Mouse (Mus musculus) cerebellum, adult 18-20 months (tissue): ENCODE results near the gene Pard3.

Experiments used
- DNase-seq, 2 experiments: peaks; one replicate each; pipeline ENCODE4 v3.0.0; 2021

Gene Pard3

GRCm38 (mm10) chr8:127440161-127440833, 376.6 kb downstream of the Pard3 start:
- no peak for DNase-seq

DNA sequence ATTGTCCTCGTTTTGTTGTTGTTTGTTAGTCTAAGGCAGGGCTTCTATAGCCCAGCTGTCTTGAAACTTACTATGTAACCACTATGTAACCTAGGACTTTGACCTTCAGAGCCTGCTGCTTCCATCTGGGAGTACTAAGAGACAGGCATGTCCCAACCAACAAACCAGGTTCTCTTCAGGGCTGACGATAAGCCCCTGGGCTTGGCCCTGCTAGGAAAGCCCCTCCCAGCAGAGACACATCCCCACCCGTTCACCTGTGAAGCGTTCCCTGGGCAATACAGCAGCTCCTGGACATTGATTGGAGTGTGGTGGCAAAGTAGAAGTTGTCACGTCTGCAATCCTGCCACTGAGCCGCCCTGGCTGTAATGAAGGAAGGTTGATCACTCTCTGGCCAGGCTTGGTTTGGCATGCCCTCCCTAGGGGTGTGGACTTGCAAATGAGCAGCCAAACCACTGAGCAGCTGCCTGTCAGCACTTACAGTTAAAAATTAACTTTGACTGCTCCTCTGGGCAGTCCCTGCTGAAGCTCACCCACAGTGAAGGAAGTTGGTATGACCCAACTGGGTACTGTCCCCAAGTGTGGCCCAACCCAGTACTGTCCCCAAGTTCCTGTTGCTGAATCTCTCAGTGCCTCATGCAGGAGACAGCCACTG, 377.3 kb downstream of the Pard3 start:
- no peak for DNase-seq

- DNase-seq, result no peak
These were observed 383.7 kb downstream of the Pard3 start for GRCm38 (mm10) chr8:127447401-127447800.

DNA sequence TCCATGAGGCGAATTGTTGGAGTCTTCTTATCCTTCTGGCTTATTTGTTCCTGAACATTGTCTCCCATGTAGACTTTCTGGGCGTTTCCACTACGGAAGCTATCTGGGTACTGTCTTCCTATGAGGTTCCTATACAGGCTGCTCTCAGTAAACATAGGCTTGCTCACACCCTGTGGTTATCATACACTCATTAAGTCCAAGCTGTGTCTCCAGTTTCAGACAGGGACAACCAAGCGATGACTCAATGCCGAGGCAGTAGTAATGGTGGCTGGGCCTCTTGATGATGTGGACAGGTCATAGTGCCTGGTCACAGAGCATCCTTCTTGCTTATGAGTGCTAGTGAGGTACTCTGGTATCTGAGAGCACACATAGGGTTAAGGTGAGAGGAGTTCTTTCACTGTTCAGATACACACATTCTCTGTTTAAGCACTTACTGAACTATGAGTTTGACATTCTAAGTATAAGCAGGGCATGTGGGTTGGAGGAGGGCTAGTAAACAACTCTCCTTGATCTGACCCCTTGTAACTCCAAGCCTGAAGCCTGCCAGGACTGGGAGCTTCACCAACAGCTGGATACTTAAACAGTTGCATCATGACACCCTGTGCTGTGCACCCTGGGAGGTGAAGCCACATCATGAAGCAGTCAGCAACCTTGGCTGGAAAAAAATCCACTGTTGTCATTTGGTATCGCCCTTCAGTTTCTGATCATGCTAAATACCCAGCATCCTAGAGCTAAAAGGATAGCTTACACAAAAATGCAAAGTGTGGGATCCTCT, 385.6 kb downstream of the Pard3 start:
- no peak for DNase-seq

- DNase-seq, result no peak
These were observed 387.4 kb downstream of the Pard3 start for GRCm38 (mm10) chr8:127450954-127451668.

DNA sequence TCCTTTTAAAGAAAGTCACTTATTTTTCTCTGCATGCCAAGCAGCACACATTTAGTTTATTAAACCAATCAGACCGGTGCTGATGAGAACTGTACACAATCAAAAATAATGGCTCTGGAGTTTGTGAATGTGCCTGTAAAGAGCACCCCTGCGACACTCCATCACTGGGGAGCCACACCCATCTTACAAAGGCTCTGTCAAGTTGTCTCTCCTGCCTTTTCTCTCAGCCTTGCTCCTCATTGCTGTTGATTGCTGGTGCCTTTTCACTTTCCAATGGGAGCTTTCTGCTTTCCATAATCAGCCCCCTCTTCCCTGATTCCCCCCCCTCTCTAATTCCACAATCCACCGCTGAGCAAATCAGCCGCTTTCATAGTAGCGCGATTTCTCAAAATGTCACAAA, 388.7 kb downstream of the Pard3 start:
- DNase-seq, result no peak

DNA sequence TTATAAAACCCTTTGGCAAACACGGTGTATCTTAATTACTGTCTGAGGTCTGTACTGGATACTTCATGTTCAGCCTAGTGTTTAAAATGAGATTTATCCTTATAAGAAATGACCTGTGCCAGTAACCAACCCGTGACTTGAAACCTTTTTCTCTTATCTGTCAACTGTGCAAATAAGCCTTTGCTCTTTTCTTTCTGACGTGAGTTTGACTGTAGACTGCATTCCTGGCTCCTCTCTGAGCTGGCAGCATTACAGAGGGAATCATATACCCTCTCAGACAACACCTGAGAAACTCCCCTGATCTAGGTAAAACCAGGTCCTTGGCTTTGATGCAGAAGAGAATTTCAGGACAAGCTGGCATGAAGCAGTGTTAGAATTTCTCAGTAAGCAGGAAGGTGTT, 394.2 kb downstream of the Pard3 start:
- no peak for DNase-seq

GRCm38 (mm10) chr8:127461173-127461572, 397.5 kb downstream of the Pard3 start:
- no peak for DNase-seq

DNA sequence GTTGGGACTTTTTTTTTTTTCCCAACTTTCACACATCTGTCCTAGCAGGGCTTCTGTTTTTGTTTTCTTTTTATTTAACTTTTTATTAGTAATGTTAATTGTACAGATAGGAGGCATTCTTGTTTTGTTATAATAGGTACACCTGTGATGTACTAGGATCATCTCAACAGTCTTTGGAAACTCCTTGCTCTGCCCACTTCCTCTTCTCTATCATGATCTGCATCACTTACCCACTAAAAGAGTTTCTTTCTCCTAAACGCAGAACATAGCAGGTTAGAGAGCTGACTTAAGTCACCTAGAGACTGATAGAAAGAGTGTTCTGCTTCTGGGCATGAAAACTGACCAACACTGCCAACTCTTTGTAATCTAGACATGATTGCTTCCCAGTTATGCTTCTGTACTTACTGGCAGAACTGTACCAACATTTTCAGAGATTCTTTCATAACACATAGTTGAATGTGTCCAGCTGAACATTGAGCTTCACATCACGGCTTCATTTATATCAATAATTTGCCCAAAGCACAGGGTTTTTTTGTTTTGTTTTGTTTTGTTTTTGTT, 398.8 kb downstream of the Pard3 start:
- no peak for DNase-seq

- DNase-seq, result no peak
These were observed 400.6 kb downstream of the Pard3 start for GRCm38 (mm10) chr8:127464300-127464699.

- no peak for DNase-seq
These were observed 408.5 kb downstream of the Pard3 start for GRCm38 (mm10) chr8:127472204-127472603.

DNA sequence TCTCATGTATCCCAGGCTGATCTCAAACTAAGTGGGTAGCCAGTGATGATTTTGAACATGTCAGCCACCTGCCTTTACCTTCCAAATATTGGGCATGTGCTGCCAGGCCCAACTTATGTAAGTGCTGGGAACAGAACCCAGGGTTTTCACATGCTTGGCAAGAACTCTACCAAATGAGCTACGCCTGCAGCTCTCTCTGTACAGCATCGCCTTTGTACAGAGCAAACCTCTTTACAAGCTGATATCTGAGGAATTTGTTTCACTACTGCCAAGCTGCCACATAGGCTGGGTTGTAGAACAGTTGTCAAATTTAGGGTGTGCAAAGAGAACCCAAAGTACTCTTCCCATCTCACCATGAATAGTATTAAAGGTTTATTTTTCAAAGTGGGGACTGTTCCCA, 416.3 kb downstream of the Pard3 start:
- no peak for DNase-seq

DNA sequence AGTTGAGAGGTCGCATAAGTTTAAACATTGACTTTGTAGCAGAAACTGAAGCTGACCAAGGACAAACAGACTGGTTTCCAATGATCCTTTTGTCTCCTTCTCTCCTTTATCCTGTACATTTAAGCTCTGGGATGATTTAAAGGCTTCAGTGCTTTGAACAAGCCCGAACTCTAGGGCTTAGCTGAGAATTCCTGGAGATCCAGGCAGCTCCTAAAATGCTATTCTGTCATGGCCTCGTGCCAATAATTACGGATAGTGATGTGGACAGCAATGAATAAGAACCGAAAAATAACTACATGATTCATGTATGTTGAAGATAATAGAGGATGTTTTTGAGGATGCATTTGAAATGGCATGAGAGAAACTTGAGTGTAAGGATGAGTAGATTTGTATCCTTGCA, 421.9 kb downstream of the Pard3 start:
- no peak for DNase-seq

DNA sequence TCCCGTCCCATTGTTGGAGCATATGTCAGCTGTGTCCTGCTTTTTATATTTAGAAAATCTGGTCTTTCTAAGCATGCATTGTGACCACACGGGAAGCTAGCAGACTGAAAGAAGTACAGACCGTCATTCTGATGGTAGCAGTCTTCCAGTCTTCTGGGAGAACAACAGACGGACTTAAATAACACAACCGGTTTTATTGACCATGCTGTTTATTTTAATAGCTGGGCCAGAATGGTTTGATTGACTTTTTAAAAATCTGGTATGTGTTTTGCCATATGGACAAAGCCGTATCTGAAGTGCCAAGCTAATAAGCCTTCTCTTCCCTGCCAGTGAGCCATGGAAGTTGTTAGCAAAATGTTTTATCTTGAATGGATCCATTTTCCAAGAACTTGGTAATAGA, 428.3 kb downstream of the Pard3 start:
- DNase-seq, result no peak

GRCm38 (mm10) chr8:127495226-127495780, 431.6 kb downstream of the Pard3 start:
- DNase-seq, result no peak

- DNase-seq, result no peak
These were observed 435.5 kb downstream of the Pard3 start for GRCm38 (mm10) chr8:127498997-127499719.

DNA sequence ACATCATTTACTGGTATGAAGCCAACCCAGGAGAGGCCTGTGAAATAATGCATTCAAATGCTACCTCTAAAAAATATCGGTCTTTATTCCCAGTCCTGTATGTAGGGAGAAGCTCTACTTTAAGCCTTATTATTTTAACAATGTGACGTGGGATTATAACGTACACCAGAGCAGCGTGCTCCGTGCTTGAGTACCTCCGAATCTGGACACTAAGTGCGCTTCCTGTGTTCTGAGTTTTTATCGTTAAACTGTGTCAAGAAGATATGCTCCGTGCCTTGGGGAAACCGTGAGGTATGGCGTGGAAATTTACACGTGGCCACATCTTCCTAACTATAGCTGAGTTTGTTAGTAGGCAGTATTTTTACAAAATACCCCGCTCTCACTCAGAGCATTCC, 436.0 kb downstream of the Pard3 start:
- no peak for DNase-seq

DNA sequence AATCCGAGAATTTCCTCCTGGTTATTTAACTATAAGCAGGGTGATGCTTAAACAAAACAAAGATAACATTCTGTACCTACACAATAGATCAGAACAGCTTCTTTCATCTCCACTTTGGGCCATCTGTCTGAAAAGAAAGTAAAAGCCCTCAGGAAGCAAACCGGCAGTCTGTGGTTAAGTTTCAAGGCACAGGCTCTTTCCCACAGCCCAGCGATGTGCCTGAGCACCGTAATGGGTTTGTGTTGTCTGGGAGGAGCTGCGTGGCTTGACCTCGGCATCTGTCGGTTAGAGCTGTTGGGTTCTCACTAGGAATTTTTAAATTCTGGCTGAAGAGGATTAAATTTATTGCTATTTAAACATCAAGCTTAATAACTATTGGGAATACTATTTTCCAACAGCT, 436.5 kb downstream of the Pard3 start:
- no peak for DNase-seq

- DNase-seq, result no peak
These were observed 438.1 kb downstream of the Pard3 start for GRCm38 (mm10) chr8:127501756-127502155.

- no peak for DNase-seq
These were observed 441.6 kb downstream of the Pard3 start for GRCm38 (mm10) chr8:127505286-127505685.

- no peak for DNase-seq
These were observed 442.6 kb downstream of the Pard3 start for GRCm38 (mm10) chr8:127506336-127506735.

- no peak for DNase-seq
These were observed 447.6 kb downstream of the Pard3 start for GRCm38 (mm10) chr8:127511341-127511740.
